Mouse (Mus musculus): ENCODE data around the gene Prickle1.

Prickle1 gene

DNA sequence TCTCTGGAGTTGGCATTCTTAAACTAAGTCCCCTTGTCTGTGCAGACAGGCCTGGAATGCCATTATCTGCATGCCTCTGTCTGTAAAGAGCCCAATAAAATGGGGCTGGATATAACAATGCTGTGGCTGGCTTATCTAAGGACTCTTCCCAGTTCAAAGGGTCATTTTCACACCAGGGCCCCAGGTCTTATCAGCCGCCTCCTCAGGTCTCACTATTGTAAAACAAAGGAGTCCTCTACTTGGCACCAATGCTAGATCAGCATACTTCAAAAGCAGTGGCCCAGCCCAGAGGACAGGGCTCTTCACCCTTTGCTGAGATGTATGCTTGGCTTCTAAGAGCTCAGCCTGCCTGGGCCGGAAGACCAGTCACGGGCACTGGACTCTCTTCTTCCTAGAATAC lies 56.3 kb downstream of the Prickle1 start:
- DNase-seq: no peak

DNA sequence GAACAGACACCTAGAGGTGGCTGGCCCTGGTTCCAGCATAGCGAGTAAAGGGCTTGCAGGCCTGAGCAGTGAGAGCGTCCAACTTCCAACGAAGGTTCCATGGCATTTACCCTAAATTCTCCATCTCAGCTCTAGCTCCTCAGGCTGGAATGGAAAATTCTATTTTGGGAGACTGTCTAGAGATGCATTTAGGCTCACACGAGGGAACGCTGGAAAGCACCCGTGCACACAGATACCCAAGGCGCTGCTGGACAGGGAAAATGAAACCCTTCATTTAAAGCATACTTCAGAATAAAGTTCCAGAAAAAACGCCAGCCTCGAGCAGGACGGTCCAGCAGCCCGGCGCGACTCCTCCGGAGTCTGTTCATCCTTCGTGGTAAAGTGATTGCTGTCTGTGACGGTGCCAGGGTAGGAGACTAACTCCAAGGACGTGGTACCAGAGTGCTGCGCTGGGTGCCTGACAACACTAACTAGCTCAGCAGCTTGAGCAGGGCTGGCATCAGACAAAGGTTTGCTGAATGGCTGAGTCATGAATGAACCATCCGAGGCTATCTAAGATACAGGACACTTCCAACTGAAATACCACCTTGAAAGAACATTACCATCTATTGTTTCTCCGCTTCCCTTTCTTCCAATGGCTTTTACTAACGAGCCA lies 57.0 kb downstream of the Prickle1 start:
- peak; percentile 22 for DNase-seq

DNA sequence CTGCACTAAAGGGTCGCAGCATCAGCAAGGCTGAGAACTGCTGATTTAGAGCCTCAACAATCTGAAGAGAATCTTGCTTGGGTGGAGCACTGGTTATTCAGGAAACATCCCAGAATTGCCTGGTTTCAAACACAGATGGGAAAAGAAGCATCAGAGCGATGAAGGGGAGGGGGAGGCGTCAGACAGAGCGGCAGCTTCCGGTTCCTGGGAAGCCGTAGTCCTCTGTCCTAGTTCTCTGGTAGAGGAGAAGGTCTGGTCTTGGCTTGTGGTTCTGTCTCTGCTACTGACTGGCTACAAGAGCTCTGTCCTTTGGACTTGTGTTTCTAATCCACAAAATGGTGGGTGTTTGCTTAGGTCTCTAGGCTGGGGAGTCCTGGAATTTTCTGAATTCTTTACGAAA lies 57.9 kb downstream of the Prickle1 start:
- no peak for DNase-seq

DNA sequence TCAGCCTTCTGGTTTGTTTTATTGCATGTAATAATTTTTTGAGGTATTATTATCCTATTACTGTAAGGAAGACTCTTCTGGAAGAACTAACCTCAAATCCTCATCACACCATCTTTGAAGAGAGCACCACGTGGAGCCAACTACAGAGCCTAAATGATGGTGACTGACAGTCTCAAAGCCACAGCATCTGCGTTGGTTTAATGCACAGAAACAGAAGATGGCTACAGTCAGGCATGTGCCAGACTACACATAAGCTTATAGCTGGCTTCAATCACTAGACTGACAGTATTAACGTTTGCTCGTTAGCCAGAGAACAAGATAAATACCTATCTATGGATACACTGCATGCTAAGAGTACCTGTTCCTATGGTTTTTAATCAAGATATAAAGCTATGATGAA lies 59.5 kb downstream of the Prickle1 start:
- no peak for DNase-seq

DNA sequence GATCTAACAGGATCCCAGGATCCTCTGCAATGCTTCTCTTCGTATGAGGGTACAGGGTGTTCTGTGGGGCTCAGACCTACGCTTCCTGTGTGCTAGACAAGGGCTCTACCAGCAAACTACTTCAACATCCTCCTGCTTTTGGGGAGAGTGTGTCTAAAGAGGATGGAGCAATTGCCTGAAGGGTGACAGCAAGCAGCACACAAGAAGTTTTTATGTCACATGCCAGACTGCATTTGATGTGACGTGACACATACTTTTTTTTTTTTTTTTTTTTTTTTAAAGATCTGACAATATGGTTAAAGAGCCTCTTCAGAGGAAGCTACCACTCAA lies 65.0 kb downstream of the Prickle1 start:
- no peak for DNase-seq

DNA sequence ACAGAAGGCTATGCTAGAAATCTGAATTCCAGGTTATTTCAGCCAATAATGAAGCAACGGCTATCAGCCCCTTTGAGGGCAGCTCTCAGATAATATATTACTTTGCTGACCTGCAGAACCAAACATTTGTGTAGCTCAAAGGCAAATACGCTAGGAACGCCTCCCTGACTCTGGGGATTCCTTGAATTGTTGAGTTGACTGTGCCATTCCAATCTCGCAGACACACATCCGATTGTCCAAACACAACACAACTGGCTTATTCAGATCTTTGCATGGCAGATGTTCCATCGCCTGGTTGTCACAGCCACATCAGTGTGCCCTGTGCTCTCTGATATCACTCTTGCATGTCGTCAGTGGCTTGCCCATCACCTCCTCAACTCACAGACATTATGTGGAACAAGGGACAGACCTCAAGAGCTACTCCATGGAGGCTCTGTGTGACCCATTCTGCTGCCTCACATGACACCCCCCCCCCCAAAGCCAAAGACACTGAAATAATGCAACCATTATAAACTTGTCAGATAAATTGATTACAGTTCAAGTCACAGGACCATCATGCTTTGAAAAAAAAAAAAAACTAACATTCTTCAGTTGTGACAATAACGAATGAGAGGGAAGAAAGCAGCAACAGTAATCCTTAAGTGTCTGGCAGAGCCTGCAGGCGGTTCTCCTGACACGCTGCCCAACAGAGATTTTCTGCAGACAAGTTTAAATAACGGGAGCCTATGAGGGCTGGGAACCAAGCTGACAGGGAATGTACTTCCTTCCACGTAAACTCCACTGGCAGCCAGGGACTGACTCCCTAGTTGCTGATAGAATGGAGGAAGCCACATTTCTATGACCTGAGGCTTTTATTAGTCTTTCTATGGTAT lies 65.6 kb downstream of the Prickle1 start:
- DNase-seq: no peak

DNA sequence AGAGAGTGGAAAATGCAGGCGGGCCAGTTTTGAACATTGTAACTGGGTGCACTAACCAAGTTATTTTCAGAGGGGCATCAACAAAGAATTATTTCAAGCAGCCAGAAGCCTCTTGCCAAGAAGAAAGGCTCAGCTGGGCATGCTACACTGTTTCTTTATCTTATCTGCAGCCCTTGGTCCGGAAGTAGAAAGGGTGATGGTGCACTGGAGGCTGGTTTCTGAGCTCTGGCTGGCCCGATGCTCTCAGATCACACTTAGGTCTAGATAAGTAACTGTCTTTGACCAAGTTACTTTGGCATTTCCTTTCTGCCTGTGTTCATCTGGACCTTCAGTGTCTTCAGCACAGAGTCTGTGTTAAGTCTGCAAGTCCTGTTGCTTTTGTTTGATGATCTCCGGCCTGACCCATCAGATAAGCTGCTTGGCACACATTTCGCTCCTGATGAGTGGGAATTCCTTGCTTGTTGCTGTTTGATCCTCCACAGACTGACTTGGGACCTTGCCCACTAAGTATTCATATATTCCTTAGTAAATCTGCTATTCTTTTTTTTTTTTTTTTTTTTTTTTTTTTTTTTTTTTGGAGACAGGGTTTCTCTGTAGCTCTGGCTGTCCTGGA lies 70.3 kb downstream of the Prickle1 start:
- DNase-seq: no peak

DNA sequence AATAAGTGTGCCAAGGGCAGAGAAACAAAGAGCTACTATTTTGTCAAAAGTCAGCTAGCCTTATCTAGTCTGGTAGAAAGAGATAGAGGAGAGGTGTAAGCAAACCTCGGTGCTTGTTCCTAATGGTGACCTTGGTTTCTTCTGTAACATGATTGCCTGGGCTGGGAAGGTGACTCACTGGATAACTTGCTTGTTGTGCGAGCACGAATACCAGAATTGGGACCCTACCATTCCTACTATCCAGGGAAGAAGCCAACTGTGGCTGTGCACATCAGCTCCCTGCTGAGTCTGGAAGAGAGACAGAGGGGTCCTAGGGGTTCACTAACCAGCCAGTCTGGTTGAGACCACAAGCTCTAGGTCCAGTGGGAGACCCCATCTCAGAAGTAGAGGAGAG lies 73.9 kb downstream of the Prickle1 start:
- no peak for DNase-seq

DNA sequence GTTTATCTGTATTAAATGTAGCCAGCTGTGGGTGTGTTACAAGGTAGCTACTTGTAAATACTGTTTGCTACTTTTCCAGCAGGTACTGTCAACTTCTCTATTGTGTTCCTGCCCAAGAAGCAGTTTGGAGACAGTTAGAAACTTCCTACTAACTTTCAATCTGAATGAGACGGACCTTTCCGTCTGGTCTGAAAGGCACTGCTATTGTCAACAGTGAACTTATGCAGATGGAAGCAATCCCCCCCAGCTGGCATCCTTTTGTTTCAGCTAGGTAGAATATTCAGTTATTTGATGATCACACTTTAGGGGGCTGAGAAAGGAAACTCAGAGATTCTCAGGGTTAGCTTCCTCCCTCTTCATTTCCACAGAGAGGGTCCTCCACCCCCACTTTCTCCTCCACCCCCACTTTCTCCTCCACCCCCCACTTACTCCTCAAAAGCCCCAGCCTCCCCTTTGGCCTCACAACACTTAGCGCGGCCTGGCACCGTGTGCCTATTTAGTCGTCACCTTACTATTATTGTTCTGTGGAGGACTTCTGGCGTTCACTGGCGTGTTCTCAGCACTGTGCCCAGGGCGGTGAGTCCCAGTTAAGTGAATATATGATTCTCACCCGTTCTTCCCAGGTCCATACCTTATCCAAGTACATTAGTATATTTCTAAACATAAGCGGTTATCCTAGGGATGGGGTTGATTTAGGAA lies 74.5 kb downstream of the Prickle1 start:
- DNase-seq: no peak

DNA sequence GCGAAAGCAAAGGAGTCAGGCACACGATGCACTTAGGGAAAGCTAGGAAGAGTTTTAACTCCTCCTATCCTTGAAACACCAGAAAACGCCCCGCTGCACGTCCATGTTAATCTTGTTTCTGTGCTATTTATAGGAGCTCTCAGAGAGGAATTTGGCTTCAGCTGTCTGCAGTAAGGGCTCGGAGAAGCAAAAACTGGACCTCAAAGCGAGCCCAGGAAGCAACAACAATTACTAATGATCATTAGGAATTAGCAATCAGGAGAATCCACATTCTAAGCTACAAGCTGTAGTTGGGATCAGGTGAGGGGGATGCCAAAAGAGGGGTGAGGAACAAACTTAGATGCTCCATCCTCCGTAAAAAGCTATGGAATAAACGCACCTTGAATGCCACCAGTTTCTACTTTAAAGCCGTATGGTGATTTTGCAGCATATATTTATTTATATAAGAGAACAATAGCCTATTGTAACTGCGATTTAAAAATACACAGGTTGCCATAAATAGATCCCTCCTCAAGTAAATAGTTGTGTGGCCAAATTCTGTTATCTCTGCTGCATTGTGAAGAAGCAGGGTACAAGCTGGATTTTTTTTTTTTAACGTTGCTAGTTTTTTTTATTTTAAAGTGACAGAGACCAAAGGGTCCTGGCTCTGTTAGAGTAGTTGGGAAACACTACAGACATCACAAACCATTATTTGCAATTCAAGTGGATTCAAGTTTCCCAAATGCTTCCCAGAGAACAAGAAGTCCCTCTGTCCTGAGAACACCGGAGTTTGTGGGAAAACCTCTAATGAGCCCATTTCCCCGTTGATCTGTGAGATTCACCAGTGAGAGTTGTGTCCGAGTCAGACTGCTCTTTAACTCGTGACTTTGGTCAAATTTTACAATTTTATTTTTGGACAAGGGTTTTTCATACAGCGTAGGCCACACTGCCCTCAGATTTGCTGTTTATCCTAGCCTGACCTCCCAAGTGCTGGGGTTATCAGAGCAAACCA lies 75.6 kb downstream of the Prickle1 start:
- DNase-seq: no peak

DNA sequence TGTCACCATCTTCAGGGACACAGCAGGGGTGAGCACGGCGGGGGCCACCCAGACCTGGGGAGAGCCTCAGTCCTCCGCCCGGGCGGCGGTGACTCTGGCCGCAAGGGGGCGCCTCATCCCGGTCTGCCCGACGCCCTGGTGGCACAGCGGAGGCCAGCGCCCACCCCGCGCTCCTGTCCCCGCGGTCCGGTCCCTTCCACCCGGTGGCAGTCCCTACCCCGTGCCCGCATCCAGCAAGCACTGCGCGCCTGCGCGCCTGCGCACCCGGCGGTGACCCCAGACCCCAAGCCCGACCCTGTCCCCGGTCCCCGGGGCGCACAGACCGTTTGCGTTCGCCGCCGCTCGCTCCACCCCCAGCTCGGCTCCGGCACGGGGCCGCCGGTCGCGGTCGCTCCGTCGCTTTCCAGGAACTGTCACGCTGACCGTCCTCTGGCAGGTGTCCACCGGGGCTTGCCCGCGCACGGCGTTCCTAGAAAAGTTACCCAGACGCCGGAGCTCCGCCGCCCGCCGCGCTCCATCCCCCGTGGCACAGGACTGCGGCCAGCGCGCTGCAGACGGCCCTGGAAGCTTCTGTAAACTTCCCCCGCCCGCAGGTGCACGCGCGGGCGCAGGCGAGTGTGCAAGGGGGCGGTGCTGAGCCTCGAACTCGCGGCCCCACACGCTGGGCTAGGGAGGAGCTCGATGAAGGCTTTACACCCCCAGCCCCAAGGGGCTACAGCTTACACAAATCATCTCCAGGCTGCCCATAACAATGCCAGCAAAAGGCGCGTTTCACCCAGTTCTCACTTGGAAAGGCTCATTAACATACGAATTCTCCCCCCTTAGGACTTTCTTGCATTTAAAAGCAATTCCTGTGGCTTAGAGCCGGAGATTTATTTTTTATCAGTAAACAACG lies 76.5 kb downstream of the Prickle1 start:
- DNase-seq: peak; percentile 75

DNA sequence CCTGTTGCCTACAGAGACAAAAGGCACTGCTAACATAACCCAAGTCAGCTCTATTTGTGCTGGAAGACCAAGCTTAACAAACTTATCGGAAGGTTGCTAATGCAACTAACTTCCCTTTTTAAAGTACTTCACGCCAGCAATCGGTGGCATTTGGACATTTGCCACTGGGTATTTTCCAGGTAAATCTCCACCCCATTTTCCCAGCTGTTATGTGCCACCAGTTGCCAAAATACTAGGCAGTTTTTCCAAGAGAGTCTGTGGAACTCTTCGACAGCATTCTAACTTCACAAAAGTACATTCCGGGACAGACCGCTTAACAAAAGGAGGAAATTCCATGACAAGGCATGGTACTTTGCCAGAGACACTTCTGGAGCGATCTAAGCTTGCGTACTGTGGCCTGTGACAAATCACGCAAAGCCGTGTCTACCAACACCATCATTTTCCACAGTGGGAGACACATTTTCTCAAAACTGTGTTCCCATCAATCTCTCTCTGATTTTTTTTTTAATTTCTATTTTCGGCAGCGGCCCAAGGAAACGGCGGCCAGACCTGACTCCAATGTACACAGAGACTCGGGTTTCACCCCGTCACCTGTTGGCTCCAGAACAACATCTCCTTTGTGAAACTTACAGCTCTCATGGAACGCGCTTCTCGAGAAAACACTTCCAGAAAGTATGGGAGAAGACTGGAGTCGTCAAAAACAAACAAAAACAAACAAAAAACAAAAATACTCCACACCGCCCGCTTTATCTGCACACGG lies 77.4 kb downstream of the Prickle1 start:
- no peak for DNase-seq

DNA sequence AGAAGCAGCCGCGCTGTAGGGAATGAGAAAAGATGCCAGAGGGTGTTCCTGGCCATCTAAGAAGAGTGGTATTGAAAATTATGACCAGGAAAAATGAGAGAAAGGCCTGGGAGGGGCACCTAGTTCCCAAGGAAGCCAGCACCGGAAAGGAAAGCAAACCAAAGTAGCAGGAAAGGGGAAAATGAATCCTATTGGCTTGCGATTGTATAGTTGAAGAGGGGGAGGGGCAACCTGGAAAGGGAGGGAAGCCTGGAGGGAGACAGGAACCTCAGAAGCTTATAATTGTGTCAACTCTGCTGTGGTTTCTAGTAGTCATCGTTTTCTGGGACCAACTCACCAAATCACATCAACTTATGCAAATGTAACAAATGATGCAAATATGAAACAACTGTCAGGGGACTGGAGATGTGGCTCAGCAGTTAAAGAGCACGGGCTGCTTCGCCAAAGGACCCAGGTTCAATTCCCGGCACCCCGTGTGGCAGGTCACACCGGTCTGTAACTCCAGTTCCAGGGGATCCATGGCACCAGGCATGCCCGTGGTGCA lies 78.6 kb downstream of the Prickle1 start:
- no peak for DNase-seq

DNA sequence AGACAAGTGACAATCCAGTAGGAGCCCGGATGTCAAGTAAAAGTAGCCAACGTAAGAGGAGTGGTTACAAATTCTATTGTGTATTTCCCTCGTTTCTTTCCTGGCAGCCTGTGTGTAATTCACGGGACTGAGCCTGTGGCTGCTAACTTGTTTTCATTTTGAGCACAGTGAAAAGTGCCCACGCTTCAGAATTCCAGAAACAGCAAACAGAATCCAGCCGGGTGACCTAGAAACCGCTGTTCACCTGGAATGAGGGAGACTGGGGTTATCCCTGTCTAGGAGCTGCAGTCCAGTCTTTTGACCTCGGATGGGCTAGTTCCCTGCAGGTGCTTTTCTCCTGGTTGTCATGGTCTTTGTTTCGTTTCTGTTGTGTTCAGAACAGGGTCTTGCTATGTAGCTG lies 80.4 kb downstream of the Prickle1 start:
- DNase-seq: no peak

DNA sequence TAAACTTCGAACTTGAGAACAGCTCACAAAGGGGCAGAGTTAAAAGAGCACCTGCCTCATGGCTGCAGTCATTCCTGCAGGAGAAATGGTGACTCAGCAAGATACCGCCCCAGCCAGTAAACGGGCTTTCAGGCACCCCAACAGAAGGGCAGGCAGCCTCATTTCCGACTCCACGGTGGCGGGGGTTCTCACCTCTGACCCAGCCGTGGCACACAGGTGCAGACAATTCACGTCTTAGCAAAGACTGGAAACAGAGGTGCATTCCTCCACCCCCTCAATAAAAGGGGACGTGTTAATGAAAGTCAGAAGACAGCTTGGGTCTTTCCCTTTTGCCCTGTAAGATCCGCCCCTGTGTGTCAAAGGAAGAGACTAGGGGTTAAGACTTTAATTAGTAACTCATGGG lies 81.8 kb downstream of the Prickle1 start:
- no peak for DNase-seq

DNA sequence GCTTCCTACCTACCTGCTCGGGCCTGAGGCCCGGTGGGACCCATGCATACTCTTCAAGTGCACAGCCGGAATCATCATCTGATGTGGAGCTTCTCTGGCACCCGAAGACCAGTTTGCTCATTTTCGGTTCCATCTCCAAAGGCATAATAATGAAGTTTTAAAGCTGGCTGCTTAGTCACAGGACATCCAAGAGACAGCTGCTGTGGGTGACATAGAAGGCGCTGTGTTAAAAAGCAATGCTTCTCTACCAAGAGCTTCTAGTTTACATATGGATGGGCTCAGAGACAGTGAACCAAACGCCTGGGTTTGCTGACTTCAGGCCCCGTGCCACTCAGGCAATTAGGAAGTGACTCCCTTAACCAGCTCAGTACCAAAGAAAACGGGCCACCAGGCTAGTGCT lies 83.3 kb downstream of the Prickle1 start:
- DNase-seq: no peak

DNA sequence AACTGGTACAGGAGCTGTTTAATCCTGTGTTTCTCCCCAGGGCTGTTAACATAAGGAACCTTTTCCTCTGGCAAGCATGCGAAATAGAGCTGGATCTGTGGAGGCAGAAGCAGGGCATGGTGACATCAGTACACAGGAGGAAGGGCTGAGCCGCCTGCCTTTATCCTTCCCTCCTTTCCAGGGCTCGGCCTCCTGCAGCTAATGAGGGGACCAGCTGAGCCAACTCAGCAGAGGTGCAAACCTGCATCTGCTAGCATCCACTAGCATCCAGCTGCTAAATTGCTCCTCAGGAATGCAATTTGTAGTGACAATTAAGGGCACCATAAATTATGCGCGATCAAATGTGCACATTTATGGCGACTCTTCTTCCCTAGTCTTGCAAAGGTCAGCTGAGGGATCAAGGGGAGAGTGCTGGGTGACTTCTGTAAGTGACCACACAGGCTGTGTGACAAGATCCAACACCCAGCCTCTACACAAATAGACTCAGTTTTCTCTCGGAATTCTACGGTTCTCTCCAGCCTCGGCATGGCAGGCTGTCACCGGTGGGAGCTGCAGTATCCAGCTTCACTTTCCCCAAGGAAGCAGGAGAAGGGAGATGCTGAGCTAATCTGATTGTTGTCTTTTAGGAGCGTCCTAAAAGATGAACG lies 84.9 kb downstream of the Prickle1 start:
- no peak for DNase-seq

DNA sequence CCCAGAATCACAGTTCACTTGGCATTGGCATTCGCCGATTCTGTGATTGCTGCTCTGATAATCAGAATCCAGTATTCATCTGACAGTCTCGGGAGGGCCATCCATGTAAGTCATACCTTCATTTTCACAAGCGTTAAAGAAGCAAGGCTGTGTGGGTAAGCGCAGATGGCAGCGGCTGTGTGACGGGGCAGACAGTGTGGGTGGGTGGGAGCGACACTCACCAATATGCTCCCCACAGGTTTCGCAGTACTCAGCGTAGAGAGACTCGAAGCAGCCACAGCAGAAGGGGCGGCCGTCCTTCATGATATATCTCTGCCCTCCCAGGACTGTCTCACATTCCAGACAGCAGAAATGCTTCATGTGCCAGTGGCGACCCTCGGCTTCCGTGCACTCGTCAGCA lies 90.9 kb downstream of the Prickle1 start:
- DNase-seq: no peak

DNA sequence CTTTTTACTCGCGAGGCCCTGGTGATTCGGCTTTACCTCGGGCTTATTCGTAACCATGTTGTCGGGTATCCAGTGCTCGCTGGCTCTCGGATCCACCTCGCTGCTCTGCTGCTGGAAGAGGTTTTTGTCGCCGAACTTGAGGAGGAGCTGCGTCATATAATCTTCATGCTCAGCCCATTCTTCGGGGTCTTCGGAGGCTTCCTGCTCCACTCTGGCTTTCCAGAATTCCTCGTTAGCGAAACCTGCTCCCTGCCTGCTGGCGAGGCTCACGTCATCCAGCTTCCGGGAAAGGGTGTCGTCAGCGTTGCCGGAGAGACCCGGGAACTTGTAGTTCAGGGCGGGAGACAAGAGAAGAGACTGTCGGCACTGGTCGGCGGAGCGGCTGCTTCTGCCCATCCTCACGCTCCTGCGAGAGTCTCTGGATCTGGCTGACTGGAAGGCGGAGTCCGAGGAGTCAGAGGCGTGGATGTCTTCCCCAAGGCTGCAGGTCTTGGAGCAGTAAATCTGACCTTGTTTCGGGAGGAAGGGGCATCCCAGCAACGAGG lies 92.4 kb downstream of the Prickle1 start:
- DNase-seq: no peak

All from right cerebral cortex, postnatal 25 days (tissue).